Mouse (Mus musculus): ENCODE data around the gene Elavl1. TPM values are rescaled to one million over a fixed set of nuclear protein-coding genes. Genes with fewer than 3 reads are reported as not detected.

Gene Elavl1
- polyA plus RNA-seq (2015; fragmentation: Illumina TruSeq; extraction: RNeasy Lipid Tissue Mini Kit (QIAGEN cat#74804); ENCODE audit: low read depth, low replicate concordance) = 28.6 TPM

GRCm38 (mm10) chr8:4324983-4325750 is at the start of gene Elavl1, which contains the start of gene Ccl25:
Gene Elavl1, minus strand, starts transcription at chr8:4325413.
Gene Ccl25, plus strand, starts transcription at chr8:4325210.

DNA sequence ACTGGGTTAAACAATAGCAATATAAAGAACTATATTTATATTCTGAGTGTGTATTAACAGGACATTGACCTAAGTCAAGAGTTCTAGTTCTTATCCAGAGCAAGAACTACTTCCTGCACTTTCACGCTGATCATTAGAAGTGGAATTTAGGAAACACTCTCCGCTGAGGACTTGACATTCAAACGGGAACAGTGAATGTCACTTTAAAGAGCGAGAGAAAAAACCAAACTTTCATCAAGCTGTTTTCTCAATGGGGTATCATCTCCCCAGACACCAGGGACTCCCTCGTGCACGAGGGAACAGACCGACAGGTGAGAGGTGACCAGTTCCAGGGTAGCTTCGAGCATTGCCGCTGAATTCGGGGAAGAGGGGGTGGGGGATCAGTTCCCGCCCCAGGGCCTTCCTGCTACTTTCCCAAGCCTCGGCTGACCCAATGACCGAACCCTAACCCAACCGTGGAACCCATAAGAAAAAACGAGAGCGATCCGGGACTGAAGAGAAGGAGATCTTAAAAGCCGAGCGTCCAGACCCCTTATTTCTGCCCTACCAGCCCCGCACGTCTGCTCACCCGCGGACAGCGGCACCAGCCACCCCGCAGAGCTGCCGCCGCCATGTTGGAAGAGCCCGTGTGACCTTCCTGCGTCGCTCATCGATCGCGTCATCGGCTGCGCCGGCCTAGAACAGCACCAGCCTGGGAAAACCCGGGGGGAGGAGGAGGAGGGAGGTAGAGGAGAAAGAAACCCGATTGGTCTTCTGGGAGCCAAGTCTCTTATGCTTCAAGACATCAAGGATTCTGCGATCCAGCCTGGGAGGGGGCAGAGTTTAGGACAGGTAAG is 49.7 kb downstream of the Elavl1 start, which contains the start of gene Timm44:
Timm44 (minus strand) TSS at position 639 of the 836 bp plus-strand sequence.

DNA sequence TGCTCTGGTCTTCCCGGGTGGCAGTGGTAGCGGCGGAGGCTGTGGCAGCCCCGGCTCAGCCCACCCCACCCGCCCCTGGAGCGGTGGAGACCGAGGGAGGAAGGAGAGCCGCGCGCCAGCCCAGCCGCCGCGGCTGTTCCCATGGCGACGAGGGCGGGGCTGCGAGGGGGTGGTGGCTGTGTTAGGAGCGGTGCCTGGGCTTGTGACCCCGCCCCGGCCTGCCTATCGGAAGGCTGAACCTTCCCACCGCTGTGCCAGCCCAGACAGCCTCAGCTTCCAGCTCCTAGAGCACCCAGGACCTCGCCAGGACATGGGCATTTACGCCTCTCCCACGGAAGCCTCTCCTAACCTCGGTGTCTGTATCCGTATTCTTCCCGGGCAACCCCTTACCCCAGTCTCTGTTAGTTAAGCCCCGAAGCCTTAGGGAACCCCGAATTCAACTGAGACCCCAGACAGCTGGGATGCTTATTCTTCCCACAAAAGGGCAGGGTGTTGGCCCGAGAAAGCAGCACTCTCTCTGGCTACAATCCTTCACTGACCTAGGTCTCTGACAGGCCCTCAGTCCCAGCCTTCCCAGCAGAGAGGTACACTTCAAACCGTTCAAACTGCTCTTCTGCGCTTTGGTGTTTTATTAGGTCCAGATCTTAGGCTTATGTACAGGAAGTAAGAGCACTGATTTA is 65.9 kb downstream of the Elavl1 start, which contains the start of gene Ctxn1:
Ctxn1 (minus strand) TSS at position 150 of the 680 bp plus-strand sequence.

DNA sequence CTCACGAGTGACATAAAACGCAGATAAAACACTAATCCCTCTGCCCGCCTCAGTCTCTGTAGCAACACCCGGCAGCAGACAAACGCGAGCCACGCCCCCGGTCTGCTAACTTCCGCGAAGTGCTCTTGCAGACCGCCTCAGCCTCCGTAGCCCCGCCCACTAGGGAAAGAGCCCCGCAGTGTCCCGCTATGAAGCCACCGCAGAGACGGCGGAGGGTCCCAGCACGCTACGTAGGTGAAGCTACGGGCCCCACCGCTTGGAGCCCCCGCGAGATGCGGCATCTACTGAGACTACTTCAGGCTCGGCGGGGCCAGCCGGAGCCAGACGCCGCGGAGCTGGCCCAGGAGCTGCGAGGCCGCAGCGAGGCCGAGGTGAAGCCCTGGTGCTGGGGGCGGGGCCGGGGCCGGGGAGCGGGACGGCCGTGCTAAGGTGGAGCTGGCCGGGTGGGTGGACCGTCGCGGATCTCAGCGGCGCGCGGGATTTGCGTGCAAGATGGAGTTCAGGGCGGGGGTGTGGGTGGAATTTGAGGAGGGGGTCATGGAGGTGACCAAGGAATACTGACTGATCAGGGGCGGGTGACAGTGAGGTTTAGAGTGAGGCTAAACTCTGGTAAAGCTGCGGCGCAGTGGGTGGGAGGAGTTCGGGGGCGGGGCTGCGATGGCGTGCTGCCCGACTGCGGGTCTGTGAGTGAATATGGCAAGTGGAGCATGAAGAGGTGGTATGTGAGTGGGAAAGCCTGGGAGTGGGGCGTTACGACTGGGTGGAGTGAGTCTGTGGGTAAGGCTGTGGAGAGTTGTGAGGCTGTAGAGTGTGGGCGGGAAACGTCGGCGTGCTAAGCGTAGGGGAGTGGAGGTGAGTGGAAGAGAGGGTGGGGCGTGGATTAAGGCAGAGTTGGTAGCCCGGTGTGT is 72.0 kb downstream of the Elavl1 start, which contains the start of gene Snapc2:
Snapc2 (plus strand) TSS at position 147 of the 908 bp plus-strand sequence.

GRCm38 (mm10) chr8:4247951-4248540 is 77.2 kb downstream of the Elavl1 start, which contains the start of gene Tgfbr3l:
Gene Tgfbr3l, plus strand, starts transcription at chr8:4248214.

DNA sequence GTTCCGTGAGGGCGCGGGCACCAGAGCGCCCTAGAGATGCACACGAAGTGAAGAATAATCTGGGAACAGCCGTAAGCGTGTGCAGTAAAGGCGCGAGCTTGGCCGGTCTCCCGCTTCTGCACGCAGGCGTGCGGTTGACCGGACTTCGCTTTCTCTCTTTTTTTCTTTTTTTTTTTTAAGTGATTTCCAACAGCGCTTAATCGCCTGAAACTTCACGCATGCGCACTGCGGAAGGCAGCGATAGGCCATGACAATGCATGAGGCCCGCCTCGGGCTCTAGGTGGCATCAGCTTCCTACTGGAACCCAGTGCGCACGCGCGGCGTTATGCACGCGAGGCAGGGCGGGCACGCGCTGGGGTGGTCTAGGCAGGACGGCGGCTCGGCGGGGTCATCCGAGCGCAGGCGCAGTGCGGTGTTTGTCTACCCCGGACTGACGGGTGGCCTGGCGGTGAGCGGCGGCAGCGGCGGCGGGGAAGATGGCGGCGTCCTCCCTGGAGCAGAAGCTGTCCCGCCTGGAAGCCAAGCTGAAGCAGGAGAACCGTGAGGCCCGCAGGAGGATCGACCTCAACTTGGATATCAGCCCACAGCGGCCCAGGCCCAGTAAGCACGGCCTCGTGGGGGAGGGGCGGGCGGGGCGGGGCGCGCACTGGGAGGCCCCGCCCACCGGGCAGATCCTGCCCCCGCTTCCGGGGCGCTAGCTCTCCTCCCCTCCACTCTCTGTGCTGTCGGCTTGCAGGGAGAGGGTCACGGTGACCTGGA is 86.6 kb downstream of the Elavl1 start, which contains the start of the genes Map2k7 and Gm49320:
Map2k7 (plus strand) TSS at position 307 of the 759 bp plus-strand sequence.
Gm49320 (plus strand) TSS at position 432 of the 759 bp plus-strand sequence.

Other genes with a start within 250 kb of the Elavl1 start
- 0.95 TPM for gene Cd209f, start 219.6 kb downstream of the Elavl1 start, polyA plus RNA-seq (2015; fragmentation: Illumina TruSeq; extraction: RNeasy Lipid Tissue Mini Kit (QIAGEN cat#74804); ENCODE audit: low read depth, low replicate concordance)
- gene Cd209g, start 191.3 kb downstream of the Elavl1 start, polyA plus RNA-seq (2015; fragmentation: Illumina TruSeq; extraction: RNeasy Lipid Tissue Mini Kit (QIAGEN cat#74804); ENCODE audit: low read depth, low replicate concordance) = not detected
- 66.6 TPM for gene Evi5l, start 158.8 kb downstream of the Elavl1 start, polyA plus RNA-seq (2015; fragmentation: Illumina TruSeq; extraction: RNeasy Lipid Tissue Mini Kit (QIAGEN cat#74804); ENCODE audit: low read depth, low replicate concordance)
- gene Prr36, start 108.0 kb downstream of the Elavl1 start, polyA plus RNA-seq (2015; fragmentation: Illumina TruSeq; extraction: RNeasy Lipid Tissue Mini Kit (QIAGEN cat#74804); ENCODE audit: low read depth, low replicate concordance) = 12.3 TPM
- gene Lrrc8e, start 98.6 kb downstream of the Elavl1 start, polyA plus RNA-seq (2015; fragmentation: Illumina TruSeq; extraction: RNeasy Lipid Tissue Mini Kit (QIAGEN cat#74804); ENCODE audit: low read depth, low replicate concordance) = not detected
- gene Map2k7, start 86.7 kb downstream of the Elavl1 start, polyA plus RNA-seq (2015; fragmentation: Illumina TruSeq; extraction: RNeasy Lipid Tissue Mini Kit (QIAGEN cat#74804); ENCODE audit: low read depth, low replicate concordance) = 57.1 TPM
- gene Gm49320, start 86.5 kb downstream of the Elavl1 start, polyA plus RNA-seq (2015; fragmentation: Illumina TruSeq; extraction: RNeasy Lipid Tissue Mini Kit (QIAGEN cat#74804); ENCODE audit: low read depth, low replicate concordance) = 1.7 TPM
- 6.5 TPM for gene Tgfbr3l, start 77.2 kb downstream of the Elavl1 start, polyA plus RNA-seq (2015; fragmentation: Illumina TruSeq; extraction: RNeasy Lipid Tissue Mini Kit (QIAGEN cat#74804); ENCODE audit: low read depth, low replicate concordance)
- gene Snapc2, start 72.3 kb downstream of the Elavl1 start, polyA plus RNA-seq (2015; fragmentation: Illumina TruSeq; extraction: RNeasy Lipid Tissue Mini Kit (QIAGEN cat#74804); ENCODE audit: low read depth, low replicate concordance) = 40.7 TPM
- 546 TPM for gene Ctxn1, start 66.1 kb downstream of the Elavl1 start, polyA plus RNA-seq (2015; fragmentation: Illumina TruSeq; extraction: RNeasy Lipid Tissue Mini Kit (QIAGEN cat#74804); ENCODE audit: low read depth, low replicate concordance)
- gene Timm44, start 49.5 kb downstream of the Elavl1 start, polyA plus RNA-seq (2015; fragmentation: Illumina TruSeq; extraction: RNeasy Lipid Tissue Mini Kit (QIAGEN cat#74804); ENCODE audit: low read depth, low replicate concordance) = 73.6 TPM
- 14.3 TPM for gene Ccl25, start 203 bp downstream of the Elavl1 start, polyA plus RNA-seq (2015; fragmentation: Illumina TruSeq; extraction: RNeasy Lipid Tissue Mini Kit (QIAGEN cat#74804); ENCODE audit: low read depth, low replicate concordance)
- gene Cers4, start 167.6 kb upstream of the Elavl1 start, polyA plus RNA-seq (2015; fragmentation: Illumina TruSeq; extraction: RNeasy Lipid Tissue Mini Kit (QIAGEN cat#74804); ENCODE audit: low read depth, low replicate concordance) = 40.8 TPM

Data from brain, adult 10 weeks (tissue).